9 mouse cellular contexts compared by ENCODE assay signal in the genomic region with DNA sequence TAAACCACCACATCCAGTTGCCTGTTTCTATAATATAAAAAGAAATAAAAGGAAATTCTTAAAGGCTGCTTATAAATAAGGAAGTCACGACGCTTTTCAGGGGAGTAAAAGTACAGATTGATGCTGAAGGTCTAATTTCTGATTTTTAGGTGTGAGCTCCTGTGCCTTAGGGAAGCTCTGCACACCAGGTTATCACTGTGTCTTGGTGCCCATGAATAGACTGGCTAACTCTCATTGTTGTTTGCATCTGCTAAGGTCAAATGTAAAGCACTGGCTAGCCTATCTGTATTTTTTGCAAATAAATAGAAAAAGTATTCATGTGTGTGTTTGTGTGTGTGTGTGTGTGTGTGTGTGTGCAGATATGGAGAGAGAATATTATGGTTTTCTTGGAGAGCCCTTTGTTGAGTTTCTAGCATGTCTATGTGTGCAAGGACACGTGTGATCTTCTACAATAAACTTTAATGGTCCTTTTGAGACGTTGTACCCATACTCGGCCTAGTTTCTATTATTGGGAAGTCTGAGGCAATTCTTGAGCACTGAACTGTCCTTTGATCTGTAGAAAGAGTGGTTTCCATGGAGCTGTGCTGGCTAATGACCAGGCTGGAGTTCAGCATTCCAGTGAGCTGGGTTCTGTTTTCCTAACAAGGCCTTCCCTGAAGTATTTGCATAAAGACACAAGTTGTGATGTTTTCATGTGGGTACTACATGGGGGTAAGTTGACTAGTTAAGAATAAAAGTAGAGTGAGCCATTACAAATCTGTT.
DNase-seq lines count a peak whose midpoint lies in the region.
"Had no signal": no experiment of that assay in that cellular context is flagged by ENCODE, and none has a peak within 500 bp of the region (broad histone marks: within the 10 kb centered on the region; RNA-seq: fewer than 3 reads in every experiment).

No protein-coding gene starts in this region.

- DNase-seq in embryo, embryonic 10 days (ENCODE audit: low spot score): peak; percentile 69
- no peak for DNase-seq in embryo, embryonic 9.5 days (ENCODE audit: extremely low spot score)
- peak; percentile 66 for DNase-seq in embryo, embryonic 10.5 days (ENCODE audit: low spot score)
- DNase-seq in kidney, adult 9 months: peak; percentile 66
- DNase-seq in lung, postnatal 36 days: peak; percentile 65
- no peak for DNase-seq in gastrocnemius, postnatal 10 days
- no peak for DNase-seq in urinary bladder, postnatal 14 days (ENCODE audit: low spot score)
- no peak for DNase-seq in limb, embryonic 10.5 days (ENCODE audit: low spot score)

- no peak overlapping the region for H3K4me3 ChIP-seq in limb, embryonic 10.5 days
- H3K4me3 ChIP-seq: liver, embryonic 15.5 days had no signal

- no peaks in the 10 kb centered on the region for H3K9me3 ChIP-seq in limb, embryonic 10.5 days (replicated peaks)
- H3K9me3 ChIP-seq: liver, embryonic 15.5 days had no signal

- 0 out of 2 replicates have a peak, but pooled peaks cover 3% of the 10 kb centered on the region for H3K4me1 ChIP-seq in limb, embryonic 10.5 days
- H3K4me1 ChIP-seq: liver, embryonic 15.5 days had no signal

- H3K36me3 ChIP-seq in limb, embryonic 10.5 days: no peaks in the 10 kb centered on the region
- H3K36me3 ChIP-seq: liver, embryonic 15.5 days had no signal

- H3K27ac ChIP-seq in limb, embryonic 10.5 days: no peak overlapping the region
- H3K27ac ChIP-seq: liver, embryonic 15.5 days had no signal

- H3K27me3 ChIP-seq in limb, embryonic 10.5 days (ENCODE audit: low read depth, poor library complexity, severe bottlenecking): no peaks in the 10 kb centered on the region
- H3K27me3 ChIP-seq: liver, embryonic 15.5 days had no signal

- 62% methylated on average over 5 of the region's 5 CpGs for WGBS in limb, embryonic 10.5 days

Comparison
In these comparisons a context has a peak if more than half of its experiments do, and no peak if none do; other contexts are left out.
1. DNase-seq: peak in embryo, embryonic 10 days (single experiment), embryo, embryonic 10.5 days (single experiment), kidney, adult 9 months (single experiment) and lung, postnatal 36 days (single experiment); none in embryo, embryonic 9.5 days (single experiment), gastrocnemius, postnatal 10 days (single experiment), urinary bladder, postnatal 14 days (single experiment) and limb, embryonic 10.5 days (single experiment).